Mouse (Mus musculus) brain, embryonic 14.5 days (tissue): Measurements from ENCODE around the gene Vsig10.

Source experiments
- CTCF ChIP-seq: fragments of 200-500 bp; IDR thresholded peaks from 2 replicates; pipeline ENCODE4 v1.5.1; 2012; ENCODE audit warnings: inconsistent platforms, mild to moderate bottlenecking, moderate library complexity, borderline replicate concordance; ENCODE audit not compliant: insufficient read depth, insufficient read length; ENCODE audit errors: extremely low read depth
- POLR2A ChIP-seq: fragments of 200-500 bp; IDR thresholded peaks from 2 replicates; pipeline ENCODE4 v1.6.1; 2012; ENCODE audit warnings: mild to moderate bottlenecking, inconsistent platforms, borderline replicate concordance; ENCODE audit not compliant: poor library complexity, insufficient read depth, insufficient read length, severe bottlenecking; ENCODE audit errors: extremely low read depth

DNA sequence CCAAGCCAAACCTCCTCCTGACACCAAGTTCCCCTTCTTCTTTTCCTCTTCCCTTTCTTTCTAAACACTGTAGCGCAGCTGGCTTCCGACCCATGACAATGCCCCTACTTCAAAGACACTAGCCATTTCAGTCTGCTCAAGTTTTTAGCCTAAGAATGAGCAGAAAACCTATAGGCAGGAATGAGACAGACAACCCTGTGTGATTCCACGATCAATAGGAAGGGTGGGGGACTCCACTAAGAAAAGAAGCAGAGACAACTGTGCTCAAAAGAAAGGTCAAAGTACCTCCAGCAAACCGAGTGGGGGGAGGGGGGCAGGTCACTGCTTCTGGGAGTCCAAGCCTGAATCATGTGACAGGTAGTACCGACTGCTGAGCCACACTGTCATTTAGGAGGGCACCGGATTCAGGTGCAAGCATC lies 77.7 kb downstream of the Vsig10 start:
- TF ChIP-seq CTCF (no peak), POLR2A (no peak)
